Mouse (Mus musculus) neural tube, embryonic 12.5 days (tissue): Measurements from ENCODE around the gene Rergl. TPM values are rescaled to one million over a fixed set of nuclear protein-coding genes. Genes with fewer than 3 reads are reported as not detected.

Experiments
- ATAC-seq: fragments of 200-750 bp; cut with Nextera tagmentation; 2 replicates; pipeline ENCODE4 v1.8.0; 2017; ENCODE audit warnings: low read depth, mild to moderate bottlenecking, moderate TSS enrichment, moderate library complexity; ENCODE audit not compliant: low FRiP score
- H3K27ac ChIP-seq: fragments of 300-500 bp; sonication (generic); 2 replicates; pipeline ENCODE4 v1.5.1; 2016
- H3K27me3 ChIP-seq: fragments of 300-500 bp; sonication (generic); replicated peaks from 2 replicates; pipeline ENCODE4 v1.6.1; 2016; ENCODE audit warnings: mild to moderate bottlenecking
- H3K36me3 ChIP-seq: fragments of 300-500 bp; sonication (generic); 2 replicates; pipeline ENCODE4 v1.6.1; 2016; ENCODE audit warnings: mild to moderate bottlenecking
- H3K4me1 ChIP-seq: fragments of 300-500 bp; sonication (generic); 2 replicates; pipeline ENCODE4 v1.6.1; 2016
- H3K4me2 ChIP-seq: fragments of 300-500 bp; sonication (generic); replicated peaks from 2 replicates; pipeline ENCODE4 v1.6.1; 2016; ENCODE audit warnings: mild to moderate bottlenecking
- H3K4me3 ChIP-seq: fragments of 300-500 bp; sonication (generic); 2 replicates; pipeline ENCODE4 v1.5.1; 2016
- H3K9ac ChIP-seq: fragments of 300-500 bp; sonication (generic); 2 replicates; pipeline ENCODE4 v1.6.1; 2016; ENCODE audit warnings: mild to moderate bottlenecking
- H3K9me3 ChIP-seq: fragments of 300-500 bp; sonication (generic); 2 replicates; pipeline ENCODE4 v1.6.1; 2016; ENCODE audit warnings: mild to moderate bottlenecking
- WGBS: fragments of 180-500 bp; shearing (Covaris S2); methylation state at CpG from one replicate; pipeline ENCODE4 v1.1.7; 2016; 5-methylcytosine and 5-hydroxymethylcytosine counted together
- polyA plus RNA-seq: library from polyadenylated mRNA; unstranded; fragments of >200 nt; fragmentation: Nextera tagmentation; extraction: Ambion mirVana; gene quantifications from 2 replicates; pipeline ENCODE4 v1.2.1, GENCODE M21; 2016

The Rergl gene
- polyA plus RNA-seq, result not detected in 2 replicates

DNA sequence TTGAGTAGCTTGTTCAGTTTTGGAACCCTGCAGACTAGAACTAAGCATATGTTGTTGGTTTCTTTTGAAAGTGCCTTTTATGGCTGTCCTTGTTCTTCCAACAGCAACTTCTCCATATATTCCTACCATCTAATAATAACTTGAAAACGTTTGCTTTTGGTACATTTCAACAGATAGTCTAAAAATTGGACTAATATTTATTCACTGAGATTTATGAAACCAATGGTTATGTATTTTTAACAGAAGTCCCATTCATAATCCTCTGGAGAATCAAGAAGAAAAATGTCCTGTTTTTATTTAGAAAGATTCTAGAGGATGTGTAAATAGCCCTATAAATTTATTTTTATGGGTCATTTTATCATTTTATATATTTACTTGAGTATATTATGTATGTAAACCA lies at the start of gene Rergl:
TSS of gene Rergl (minus strand) at position 101 of the 400 bp plus-strand sequence.
- Histone ChIP-seq H3K36me3 (no peaks in the 10 kb centered on the region), H3K9ac (no peak within 1 kb of the TSS), H3K4me1 (no peaks in the 10 kb centered on the region), H3K27ac (no peak within 1 kb of the TSS), H3K4me3 (no peak within 1 kb of the TSS), H3K4me2 (no peak within 1 kb of the TSS), H3K9me3 (no peaks in the 10 kb centered on the region), H3K27me3 (no peaks in the 10 kb centered on the region)
- 35% methylated on average over 1 of the region's 1 CpGs for WGBS
- ATAC-seq, result no peak

DNA sequence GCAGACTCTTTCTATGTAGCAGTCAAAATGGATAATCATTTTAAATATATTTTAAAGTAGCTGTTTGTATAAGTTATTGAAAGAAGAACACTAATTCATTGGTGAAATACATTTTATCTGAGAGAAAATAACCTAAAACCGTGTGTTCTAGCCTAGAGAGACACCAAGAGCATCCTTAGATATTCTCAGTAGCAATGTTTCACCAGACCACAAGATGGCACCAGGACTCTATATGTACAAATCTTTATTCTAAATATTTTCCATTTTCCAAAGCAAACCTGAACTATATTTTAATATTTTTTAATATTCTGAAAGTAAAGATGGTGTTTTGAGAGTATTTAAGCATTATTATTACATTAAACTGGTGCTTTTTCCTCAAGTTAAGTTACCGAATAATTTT lies 36.7 kb upstream of the Rergl start:
- WGBS, result 65% methylated on average over 2 of the region's 2 CpGs
- no peak for ATAC-seq
- Histone ChIP-seq H3K27ac (no peak overlapping the region), H3K9ac (no peak overlapping the region), H3K4me2 (no peak overlapping the region), H3K9me3 (no peaks in the 10 kb centered on the region), H3K4me1 (no peaks in the 10 kb centered on the region), H3K27me3 (no peaks in the 10 kb centered on the region), H3K36me3 (no peaks in the 10 kb centered on the region), H3K4me3 (no peak overlapping the region)

DNA sequence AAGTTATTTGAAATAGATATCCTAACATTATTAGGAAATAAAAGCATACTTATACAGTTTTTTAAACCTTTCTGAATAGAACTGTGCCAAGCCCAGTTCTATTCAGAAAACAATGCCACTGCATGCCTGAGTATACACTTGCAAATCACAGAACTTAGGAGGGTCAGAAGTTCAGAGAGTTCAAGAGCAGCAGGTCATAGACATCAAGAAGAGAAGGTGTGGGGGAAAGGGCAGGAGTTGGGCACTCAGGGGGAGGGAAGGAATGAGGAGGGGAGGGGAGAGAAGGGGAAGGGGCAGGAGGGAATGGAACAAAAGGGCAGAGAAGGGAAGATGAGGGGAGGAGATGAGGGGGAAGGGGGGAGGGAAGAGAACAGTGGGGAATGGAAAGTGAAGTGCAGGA lies 23.6 kb upstream of the Rergl start:
- Histone ChIP-seq H3K9ac (no peak overlapping the region), H3K4me2 (no peak overlapping the region), H3K27me3 (no peaks in the 10 kb centered on the region), H3K4me3 (no peak overlapping the region), H3K9me3 (no peaks in the 10 kb centered on the region), H3K27ac (no peak overlapping the region), H3K4me1 (no peaks in the 10 kb centered on the region), H3K36me3 (no peaks in the 10 kb centered on the region)
- no peak for ATAC-seq

DNA sequence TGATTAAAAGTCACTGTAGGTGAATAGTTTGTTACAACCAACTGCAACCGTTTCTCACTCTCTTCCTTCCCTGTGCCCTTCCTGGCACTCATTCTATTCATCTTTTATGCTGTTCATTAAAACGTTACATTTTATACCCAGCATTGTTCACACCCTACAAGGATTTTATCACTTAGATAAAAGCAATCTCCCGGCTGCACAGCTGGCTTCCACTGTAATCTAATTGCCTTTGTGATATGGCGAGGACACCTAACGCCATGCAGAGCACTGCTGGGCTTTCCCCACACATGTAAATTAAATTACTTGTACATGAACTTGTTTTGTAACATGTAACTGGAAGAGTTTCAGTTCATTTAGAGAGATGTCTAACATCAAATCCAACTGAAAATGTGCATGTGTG lies 22.5 kb upstream of the Rergl start:
- 30% methylated on average over 5 of the region's 5 CpGs for WGBS
- no peaks in the 10 kb centered on the region for H3K4me1 ChIP-seq
- H3K36me3 ChIP-seq, result no peaks in the 10 kb centered on the region
- no peaks in the 10 kb centered on the region for H3K27me3 ChIP-seq
- no peak overlapping the region for H3K27ac ChIP-seq
- H3K9ac ChIP-seq, result no peak overlapping the region
- H3K9me3 ChIP-seq, result no peaks in the 10 kb centered on the region
- peak; percentile 50; the same call in 1 of the 2 replicates for ATAC-seq
- H3K4me3 ChIP-seq, result no peak overlapping the region
- H3K4me2 ChIP-seq, result no peak overlapping the region

DNA sequence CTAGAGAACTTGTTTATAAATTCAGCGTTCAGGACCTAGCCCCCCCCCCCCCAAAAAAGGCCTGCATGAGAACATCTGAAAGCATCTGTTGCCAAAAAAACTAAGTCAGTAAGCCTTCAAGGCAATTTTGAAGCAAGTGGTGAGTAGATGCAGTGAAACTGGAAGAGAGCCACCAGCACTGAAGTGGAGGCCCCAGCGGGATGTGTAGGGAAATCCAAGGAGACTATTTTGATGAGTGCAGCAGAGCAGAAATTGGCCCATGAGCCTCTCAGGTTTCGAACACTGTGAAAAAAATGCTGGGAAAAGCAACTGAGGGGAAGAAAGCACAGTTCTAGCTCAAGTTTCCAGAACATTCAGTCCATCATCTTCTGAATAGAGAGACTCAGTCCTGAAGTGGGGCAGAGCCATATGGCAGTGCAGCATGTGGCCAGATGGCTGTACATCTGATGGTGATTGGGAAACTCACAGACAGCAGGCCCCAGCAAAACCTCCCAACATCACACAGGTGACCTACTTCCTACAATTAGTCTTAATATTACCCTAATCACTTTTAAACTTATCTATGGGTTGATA lies 13.2 kb upstream of the Rergl start:
- H3K9me3 ChIP-seq, result no peaks in the 10 kb centered on the region
- WGBS, result 88% methylated on average over 3 of the region's 3 CpGs
- no peak for ATAC-seq
- H3K27me3 ChIP-seq, result no peaks in the 10 kb centered on the region
- H3K36me3 ChIP-seq, result no peaks in the 10 kb centered on the region
- no peak overlapping the region for H3K27ac ChIP-seq
- H3K4me3 ChIP-seq, result no peak overlapping the region
- H3K4me2 ChIP-seq, result no peak overlapping the region
- H3K9ac ChIP-seq, result no peak overlapping the region
- H3K4me1 ChIP-seq, result no peaks in the 10 kb centered on the region

DNA sequence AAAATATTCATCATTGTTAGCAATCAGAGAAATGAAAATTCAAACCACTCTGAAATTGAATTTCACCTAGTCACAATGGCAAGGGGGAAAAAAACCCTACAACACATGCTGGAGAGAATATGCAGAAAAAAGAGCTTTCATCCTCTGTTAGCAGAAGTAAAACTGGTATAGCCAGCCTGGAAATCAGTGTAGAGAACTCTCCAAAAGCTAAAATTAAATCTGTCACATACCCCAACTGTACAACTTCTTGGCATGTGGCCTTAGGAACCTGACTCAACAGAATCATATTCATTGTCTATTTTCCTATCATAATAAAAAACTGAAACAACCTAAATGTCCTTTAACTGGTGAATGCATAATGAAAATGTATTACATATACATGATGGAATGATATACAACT lies 22.0 kb downstream of the Rergl start:
- no peaks in the 10 kb centered on the region for H3K36me3 ChIP-seq
- no peak overlapping the region for H3K4me3 ChIP-seq
- H3K9ac ChIP-seq, result no peak overlapping the region
- H3K27ac ChIP-seq, result no peak overlapping the region
- H3K9me3 ChIP-seq, result no peaks in the 10 kb centered on the region
- H3K4me1 ChIP-seq, result no peaks in the 10 kb centered on the region
- ATAC-seq, result no peak
- H3K4me2 ChIP-seq, result no peak overlapping the region
- H3K27me3 ChIP-seq, result no peaks in the 10 kb centered on the region

DNA sequence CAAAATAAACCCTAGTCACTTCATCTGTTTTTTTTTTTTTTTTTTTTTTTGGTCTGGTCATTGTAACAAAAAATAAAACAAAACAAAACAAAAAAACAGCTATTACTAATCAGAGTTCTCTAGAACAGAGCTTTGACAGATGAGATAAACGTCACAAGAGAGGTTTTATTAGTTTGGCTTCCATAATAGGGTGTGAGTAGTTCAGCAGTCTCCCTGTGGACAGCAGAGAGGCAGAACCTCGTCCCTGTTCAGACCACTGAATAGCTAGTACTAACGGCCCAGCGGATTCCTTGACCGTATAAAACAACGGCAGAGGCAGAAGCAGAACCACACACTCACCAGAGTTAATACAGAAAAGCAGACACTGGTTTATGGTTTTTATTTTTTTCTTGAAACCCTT lies 36.8 kb downstream of the Rergl start:
- 59% methylated on average over 6 of the region's 6 CpGs for WGBS
- Histone ChIP-seq H3K36me3 (no peaks in the 10 kb centered on the region), H3K9me3 (no peaks in the 10 kb centered on the region), H3K4me2 (no peak overlapping the region), H3K27me3 (no peaks in the 10 kb centered on the region), H3K4me1 (no peaks in the 10 kb centered on the region), H3K4me3 (no peak overlapping the region), H3K9ac (no peak overlapping the region), H3K27ac (no peak overlapping the region)
- ATAC-seq, result no peak

DNA sequence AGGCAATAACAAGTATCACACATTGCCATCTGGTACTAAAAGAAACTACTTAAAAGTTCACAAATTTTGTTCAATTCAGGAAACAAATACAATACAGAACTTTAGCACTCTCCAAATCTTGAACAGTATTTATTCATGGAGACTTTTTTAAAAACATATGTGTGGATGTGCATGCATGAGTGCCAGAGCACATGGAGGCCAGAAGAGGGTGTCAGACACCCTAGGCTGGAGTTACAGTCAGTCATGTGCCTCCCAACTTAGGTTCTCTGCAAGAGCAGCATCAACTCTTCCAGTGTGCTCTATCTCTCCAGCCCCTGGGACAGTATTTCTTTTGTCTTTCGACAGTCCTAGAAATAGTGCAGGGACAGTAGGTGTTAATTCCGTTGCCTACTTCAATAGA lies 37.5 kb downstream of the Rergl start:
- Histone ChIP-seq H3K4me3 (no peak overlapping the region), H3K27ac (no peak overlapping the region), H3K4me2 (no peak overlapping the region), H3K9ac (no peak overlapping the region), H3K9me3 (no peaks in the 10 kb centered on the region), H3K4me1 (no peaks in the 10 kb centered on the region), H3K27me3 (no peaks in the 10 kb centered on the region), H3K36me3 (no peaks in the 10 kb centered on the region)
- WGBS, result 88% methylated on average over 2 of the region's 2 CpGs
- ATAC-seq, result no peak

DNA sequence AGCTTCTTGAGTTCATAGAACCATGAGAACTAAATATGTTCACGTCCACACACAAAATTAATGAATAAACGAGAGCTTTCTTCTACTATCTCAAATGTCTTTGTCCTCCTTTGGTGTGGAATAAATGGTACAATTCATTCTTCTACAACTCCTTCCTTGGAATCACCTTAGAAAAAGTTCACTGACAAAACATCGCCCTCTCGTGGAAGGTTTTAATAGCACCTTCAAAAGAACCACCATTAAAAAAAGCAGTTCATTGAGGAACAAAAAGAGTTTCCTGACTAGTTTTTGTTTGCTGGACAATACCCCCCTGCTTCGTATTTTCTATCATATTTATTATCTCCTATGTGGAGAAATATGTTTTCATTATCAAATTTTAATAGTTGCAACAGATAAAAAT lies 40.7 kb downstream of the Rergl start:
- ATAC-seq, result no peak
- H3K4me3 ChIP-seq, result no peak overlapping the region
- H3K36me3 ChIP-seq, result no peaks in the 10 kb centered on the region
- no peak overlapping the region for H3K27ac ChIP-seq
- no peak overlapping the region for H3K4me2 ChIP-seq
- no peak overlapping the region for H3K9ac ChIP-seq
- H3K9me3 ChIP-seq, result no peaks in the 10 kb centered on the region
- no peaks in the 10 kb centered on the region for H3K4me1 ChIP-seq
- 25% methylated on average over 5 of the region's 5 CpGs for WGBS
- no peaks in the 10 kb centered on the region for H3K27me3 ChIP-seq

DNA sequence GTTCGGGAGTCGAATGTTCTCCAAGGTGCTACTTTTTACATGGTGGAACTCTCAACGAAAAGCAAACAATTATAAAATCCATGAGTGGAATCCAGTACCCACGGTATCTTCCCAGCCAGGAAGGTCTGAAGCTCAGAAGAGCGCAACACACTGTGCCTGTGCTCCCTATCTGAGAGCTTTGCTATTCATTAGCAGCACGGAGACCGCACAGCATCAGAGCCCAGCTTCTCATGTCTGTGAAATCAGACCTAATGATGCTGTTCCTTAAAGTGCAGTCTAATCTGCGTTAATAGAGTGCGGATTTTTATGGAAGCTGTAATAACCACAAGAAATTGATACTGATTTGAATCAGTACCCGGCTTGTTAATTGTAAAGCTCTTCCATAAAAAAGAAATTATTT lies 41.3 kb downstream of the Rergl start:
- no peak for ATAC-seq
- Histone ChIP-seq H3K36me3 (no peaks in the 10 kb centered on the region), H3K9me3 (no peaks in the 10 kb centered on the region), H3K27ac (no peak overlapping the region), H3K27me3 (no peaks in the 10 kb centered on the region), H3K4me2 (no peak overlapping the region), H3K9ac (no peak overlapping the region), H3K4me3 (no peak overlapping the region), H3K4me1 (no peaks in the 10 kb centered on the region)
- 86% methylated on average over 10 of the region's 10 CpGs for WGBS

DNA sequence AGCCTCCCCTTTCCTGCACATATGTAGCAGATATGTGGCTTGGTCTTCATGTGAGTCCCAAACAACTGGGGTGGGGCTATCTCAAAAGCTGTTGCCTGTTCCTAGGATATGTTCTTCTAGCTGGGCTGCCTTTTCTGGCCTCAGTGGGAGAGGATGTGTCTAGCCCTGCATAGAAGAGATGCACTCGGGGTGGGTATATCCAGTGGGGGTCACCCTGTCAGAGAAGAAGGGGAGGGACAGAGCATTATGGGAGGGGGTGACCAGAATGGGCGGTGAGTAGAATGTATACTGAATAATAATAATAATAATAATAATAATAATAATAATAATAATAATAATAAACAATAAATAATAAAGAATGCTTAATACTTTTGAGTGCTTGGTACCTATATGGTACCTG lies 57.8 kb downstream of the Rergl start:
- no peaks in the 10 kb centered on the region for H3K36me3 ChIP-seq
- H3K4me1 ChIP-seq, result no peaks in the 10 kb centered on the region
- H3K27ac ChIP-seq, result no peak overlapping the region
- H3K27me3 ChIP-seq, result no peaks in the 10 kb centered on the region
- ATAC-seq, result no peak
- 89% methylated on average over 2 of the region's 2 CpGs for WGBS
- no peak overlapping the region for H3K9ac ChIP-seq
- no peak overlapping the region for H3K4me3 ChIP-seq
- no peaks in the 10 kb centered on the region for H3K9me3 ChIP-seq
- H3K4me2 ChIP-seq, result no peak overlapping the region
